Mouse (Mus musculus): ENCODE results near the gene Actn1. TPM values are rescaled to one million over a fixed set of nuclear protein-coding genes. Genes with fewer than 3 reads are reported as not detected.

Gene Actn1
- polyA plus RNA-seq, 1 experiment from 2014 or later: 28.7 TPM

- ATAC-seq: no peak
- H3K27me3 ChIP-seq (replicated peaks; ENCODE audit: control insufficient read depth, insufficient read depth, low read length): no peaks in the 10 kb centered on the region
- H3K4me1 ChIP-seq (replicated peaks; ENCODE audit: control insufficient read depth, insufficient read depth, low read length): no peaks in the 10 kb centered on the region
- peaks cover 95% of the 10 kb centered on the region for H3K36me3 ChIP-seq (ENCODE audit: control insufficient read depth, insufficient read depth)
- H3K4me3 ChIP-seq (ENCODE audit: low read depth, low read length): no peak overlapping the region
- no peak for TF ChIP-seq CTCF (IDR thresholded peaks at IDR 0.05; ENCODE audit: low read depth)
- H3K4me2 ChIP-seq (replicated peaks; ENCODE audit: low read depth): no peak overlapping the region
- H3K9me3 ChIP-seq (ENCODE audit: control insufficient read depth): no peaks in the 10 kb centered on the region
- H3K9ac ChIP-seq (ENCODE audit: low read depth, low read length): no peak overlapping the region
- WGBS: 83% methylated on average over 5 of the region's 5 CpGs
- no peak overlapping the region for H3K27ac ChIP-seq (ENCODE audit: low read depth, low read length)
These were observed 68.4 kb downstream of the Actn1 start for GRCm38 (mm10) chr12:80191806-80192205.

- 82% methylated on average over 6 of the region's 6 CpGs for WGBS
- ATAC-seq: no peak
These were observed 68.8 kb downstream of the Actn1 start for GRCm38 (mm10) chr12:80191371-80191770.

GRCm38 (mm10) chr12:80190915-80191314 lies 69.3 kb downstream of the Actn1 start:
- no peak overlapping the region for H3K9ac ChIP-seq (ENCODE audit: low read depth, low read length)
- H3K4me1 ChIP-seq (replicated peaks; ENCODE audit: control insufficient read depth, insufficient read depth, low read length): no peaks in the 10 kb centered on the region
- peaks cover 95% of the 10 kb centered on the region for H3K36me3 ChIP-seq (ENCODE audit: control insufficient read depth, insufficient read depth)
- no peak overlapping the region for H3K4me3 ChIP-seq (ENCODE audit: low read depth, low read length)
- no peaks in the 10 kb centered on the region for H3K9me3 ChIP-seq (ENCODE audit: control insufficient read depth)
- WGBS: 89% methylated on average over 10 of the region's 10 CpGs
- H3K27me3 ChIP-seq (replicated peaks; ENCODE audit: control insufficient read depth, insufficient read depth, low read length): no peaks in the 10 kb centered on the region
- no peak for TF ChIP-seq CTCF (IDR thresholded peaks at IDR 0.05; ENCODE audit: low read depth)
- no peak overlapping the region for H3K4me2 ChIP-seq (replicated peaks; ENCODE audit: low read depth)
- H3K27ac ChIP-seq (ENCODE audit: low read depth, low read length): no peak overlapping the region
- ATAC-seq: no peak

More at GRCm38 (mm10) chr12:80191371-80191770, 68.8 kb downstream of the Actn1 start:
- no peak overlapping the region for H3K27ac ChIP-seq (ENCODE audit: low read depth, low read length)
- peaks cover 95% of the 10 kb centered on the region for H3K36me3 ChIP-seq (ENCODE audit: control insufficient read depth, insufficient read depth)
- no peaks in the 10 kb centered on the region for H3K27me3 ChIP-seq (replicated peaks; ENCODE audit: control insufficient read depth, insufficient read depth, low read length)
- no peak for TF ChIP-seq CTCF (IDR thresholded peaks at IDR 0.05; ENCODE audit: low read depth)
- no peaks in the 10 kb centered on the region for H3K4me1 ChIP-seq (replicated peaks; ENCODE audit: control insufficient read depth, insufficient read depth, low read length)
- no peak overlapping the region for H3K4me2 ChIP-seq (replicated peaks; ENCODE audit: low read depth)
- H3K9ac ChIP-seq (ENCODE audit: low read depth, low read length): no peak overlapping the region
- H3K4me3 ChIP-seq (ENCODE audit: low read depth, low read length): no peak overlapping the region
- H3K9me3 ChIP-seq (ENCODE audit: control insufficient read depth): no peaks in the 10 kb centered on the region

- no peak overlapping the region for H3K9ac ChIP-seq (ENCODE audit: low read depth, low read length)
- H3K36me3 ChIP-seq (ENCODE audit: control insufficient read depth, insufficient read depth): peaks cover 93% of the 10 kb centered on the region
- H3K27ac ChIP-seq (ENCODE audit: low read depth, low read length): no peak overlapping the region
- H3K4me2 ChIP-seq (replicated peaks; ENCODE audit: low read depth): no peak overlapping the region
- WGBS: 89% methylated on average over 5 of the region's 5 CpGs
- no peak for TF ChIP-seq CTCF (IDR thresholded peaks at IDR 0.05; ENCODE audit: low read depth)
- H3K4me3 ChIP-seq (ENCODE audit: low read depth, low read length): no peak overlapping the region
- H3K4me1 ChIP-seq (replicated peaks; ENCODE audit: control insufficient read depth, insufficient read depth, low read length): no peaks in the 10 kb centered on the region
- ATAC-seq: no peak
- H3K9me3 ChIP-seq (ENCODE audit: control insufficient read depth): no peaks in the 10 kb centered on the region
- no peaks in the 10 kb centered on the region for H3K27me3 ChIP-seq (replicated peaks; ENCODE audit: control insufficient read depth, insufficient read depth, low read length)
These were observed 76.1 kb downstream of the Actn1 start for GRCm38 (mm10) chr12:80184041-80184440.

- no peak overlapping the region for H3K4me2 ChIP-seq (replicated peaks; ENCODE audit: low read depth)
- H3K27ac ChIP-seq (ENCODE audit: low read depth, low read length): no peak overlapping the region
- no peaks in the 10 kb centered on the region for H3K9me3 ChIP-seq (ENCODE audit: control insufficient read depth)
- ATAC-seq: no peak
- H3K4me1 ChIP-seq (replicated peaks; ENCODE audit: control insufficient read depth, insufficient read depth, low read length): no peaks in the 10 kb centered on the region
- peaks cover 85% of the 10 kb centered on the region for H3K36me3 ChIP-seq (ENCODE audit: control insufficient read depth, insufficient read depth)
- no peak overlapping the region for H3K4me3 ChIP-seq (ENCODE audit: low read depth, low read length)
- no peaks in the 10 kb centered on the region for H3K27me3 ChIP-seq (replicated peaks; ENCODE audit: control insufficient read depth, insufficient read depth, low read length)
- H3K9ac ChIP-seq (ENCODE audit: low read depth, low read length): no peak overlapping the region
- 96% methylated on average over 2 of the region's 2 CpGs for WGBS
- no peak for TF ChIP-seq CTCF (IDR thresholded peaks at IDR 0.05; ENCODE audit: low read depth)
These were observed 78.3 kb downstream of the Actn1 start for GRCm38 (mm10) chr12:80181831-80182230.

- H3K27ac ChIP-seq (ENCODE audit: low read depth, low read length): no peak overlapping the region
- peaks cover 86% of the 10 kb centered on the region for H3K36me3 ChIP-seq (ENCODE audit: control insufficient read depth, insufficient read depth)
- ATAC-seq: no peak
- H3K9me3 ChIP-seq (ENCODE audit: control insufficient read depth): no peaks in the 10 kb centered on the region
- H3K27me3 ChIP-seq (replicated peaks; ENCODE audit: control insufficient read depth, insufficient read depth, low read length): no peaks in the 10 kb centered on the region
- 84% methylated on average over 10 of the region's 10 CpGs for WGBS
- no peak overlapping the region for H3K9ac ChIP-seq (ENCODE audit: low read depth, low read length)
- no peaks in the 10 kb centered on the region for H3K4me1 ChIP-seq (replicated peaks; ENCODE audit: control insufficient read depth, insufficient read depth, low read length)
- H3K4me2 ChIP-seq (replicated peaks; ENCODE audit: low read depth): no peak overlapping the region
- TF ChIP-seq CTCF (IDR thresholded peaks at IDR 0.05; ENCODE audit: low read depth): no peak
- H3K4me3 ChIP-seq (ENCODE audit: low read depth, low read length): no peak overlapping the region
These were observed 82.1 kb downstream of the Actn1 start for GRCm38 (mm10) chr12:80178035-80178434.

- H3K4me1 ChIP-seq (replicated peaks; ENCODE audit: control insufficient read depth, insufficient read depth, low read length): no peaks in the 10 kb centered on the region
- WGBS: 60% methylated on average over 12 of the region's 12 CpGs
- peak overlapping the region; percentile 58 for H3K4me2 ChIP-seq (replicated peaks; ENCODE audit: low read depth)
- no peak for TF ChIP-seq CTCF (IDR thresholded peaks at IDR 0.05; ENCODE audit: low read depth)
- no peak overlapping the region for H3K27ac ChIP-seq (ENCODE audit: low read depth, low read length)
- H3K36me3 ChIP-seq (ENCODE audit: control insufficient read depth, insufficient read depth): peaks cover 52% of the 10 kb centered on the region
- H3K27me3 ChIP-seq (replicated peaks; ENCODE audit: control insufficient read depth, insufficient read depth, low read length): no peaks in the 10 kb centered on the region
- H3K4me3 ChIP-seq (ENCODE audit: low read depth, low read length): peak overlapping the region; percentile 54; the same call in 1 of the 2 replicates
- H3K9me3 ChIP-seq (ENCODE audit: control insufficient read depth): no peaks in the 10 kb centered on the region
- no peak for ATAC-seq
- no peak overlapping the region for H3K9ac ChIP-seq (ENCODE audit: low read depth, low read length)
These were observed 91.4 kb downstream of the Actn1 start for GRCm38 (mm10) chr12:80168736-80169135.
